Mouse (Mus musculus) heart, adult 2 months (tissue): ENCODE results near the gene Zfp28.

Experiments
- CTCF ChIP-seq: fragments of 200-600 bp; IDR thresholded peaks from 2 replicates; pipeline ENCODE4 v1.8.1; 2022; ENCODE audit warnings: antibody characterized with exemption, mild to moderate bottlenecking, moderate library complexity
- POLR2A ChIP-seq: fragments of 200-500 bp; IDR thresholded peaks from 2 replicates; pipeline ENCODE4 v1.6.1; 2011; ENCODE audit warnings: mild to moderate bottlenecking, low read depth, low read length, control low read depth; ENCODE audit not compliant: insufficient read depth

DNA sequence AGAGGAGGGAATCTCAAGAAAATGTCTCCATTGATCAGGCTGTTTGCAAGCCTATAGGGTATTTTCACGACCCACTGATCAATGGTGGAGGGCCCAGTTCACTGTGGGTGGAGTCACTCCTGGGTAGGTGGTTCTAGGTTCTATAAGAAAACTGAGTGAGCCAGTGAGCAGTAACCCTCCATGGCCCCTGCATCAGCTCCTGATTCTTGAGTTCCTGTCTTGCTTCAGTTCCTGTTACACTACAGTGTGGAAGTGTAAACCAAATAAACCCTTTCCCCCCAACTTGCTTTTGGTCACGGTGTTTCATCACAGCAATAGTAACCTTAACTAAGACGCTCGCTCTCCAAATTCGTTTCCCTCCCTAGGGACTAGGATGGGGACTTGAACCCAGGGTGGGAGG, 5.9 kb downstream of the Zfp28 start:
- no peak for TF ChIP-seq POLR2A
- TF ChIP-seq CTCF: no peak
